Mouse (Mus musculus) myocyte (in vitro differentiated cells): Measurements from ENCODE around the gene Tesmin. TPM values are rescaled to one million over a fixed set of nuclear protein-coding genes. Genes with fewer than 3 reads are reported as not detected.

Source experiments
- H3K27me3 ChIP-seq: one replicate; pipeline ENCODE4 v1.6.1; 2011; ENCODE audit not compliant: control insufficient read depth, insufficient read depth, insufficient read length
- H3K36me3 ChIP-seq: one replicate; pipeline ENCODE4 v1.6.1; 2011; ENCODE audit not compliant: control insufficient read depth, insufficient read depth
- H3K4me2 ChIP-seq: one replicate; pipeline ENCODE4 v1.6.1; 2011; ENCODE audit warnings: low read depth, control low read depth
- H3K4me3 ChIP-seq: one replicate; pipeline ENCODE4 v1.5.1; 2011; ENCODE audit warnings: mild to moderate bottlenecking, control low read depth, moderate library complexity
- H3K79me2 ChIP-seq: one replicate; pipeline ENCODE4 v1.6.1; 2011; ENCODE audit not compliant: control insufficient read depth, insufficient read depth
- H3ac ChIP-seq: one replicate; pipeline ENCODE4 v1.6.1; 2011; ENCODE audit not compliant: control insufficient read depth, insufficient read length
- CEBPB ChIP-seq: IDR thresholded peaks from 2 replicates; pipeline ENCODE4 v1.6.1; 2011; ENCODE audit warnings: mild to moderate bottlenecking, moderate library complexity; ENCODE audit not compliant: poor library complexity, insufficient read depth, severe bottlenecking
- E2F4 ChIP-seq: IDR thresholded peaks from one replicate; pipeline ENCODE4 v1.6.1; 2011; ENCODE audit warnings: mild to moderate bottlenecking, control low read depth, moderate library complexity; ENCODE audit not compliant: insufficient read depth
- MAX ChIP-seq: IDR thresholded peaks from one replicate; pipeline ENCODE4 v1.6.1; 2011; ENCODE audit warnings: low read depth, mild to moderate bottlenecking, control low read depth
- MYOD1 ChIP-seq, 3 experiments: IDR thresholded peaks; one replicate each; pipeline ENCODE4 v1.6.1; 2011; ENCODE audit warnings: control low read depth in 2 of 3, low read depth in 2 of 3, mild to moderate bottlenecking in 2 of 3, moderate library complexity in 1 of 3; ENCODE audit not compliant: insufficient read length in 2 of 3, control insufficient read depth in 1 of 3
- MYOG ChIP-seq, 3 experiments: IDR thresholded peaks; one replicate each; pipeline ENCODE4 v1.6.1; 2011; ENCODE audit warnings: control low read depth in 2 of 3, low read depth in 2 of 3, mild to moderate bottlenecking in 2 of 3; ENCODE audit not compliant: insufficient read length in 2 of 3, control insufficient read depth in 1 of 3, insufficient read depth in 1 of 3
- POLR2A ChIP-seq: IDR thresholded peaks from one replicate; pipeline ENCODE4 v1.6.1; 2011; ENCODE audit warnings: low read depth, mild to moderate bottlenecking, control low read depth, moderate library complexity; ENCODE audit not compliant: insufficient read length
- POLR2AphosphoS2 ChIP-seq: IDR thresholded peaks from one replicate; pipeline ENCODE4 v1.6.1; 2011; ENCODE audit warnings: low read depth, control low read depth; ENCODE audit not compliant: insufficient read length
- REST ChIP-seq: IDR thresholded peaks from one replicate; pipeline ENCODE4 v1.6.1; 2011; ENCODE audit warnings: mild to moderate bottlenecking, control low read depth, moderate library complexity; ENCODE audit not compliant: insufficient read depth, insufficient read length
- SRF ChIP-seq: IDR thresholded peaks from one replicate; pipeline ENCODE4 v1.6.1; 2011; ENCODE audit warnings: low read depth; ENCODE audit not compliant: control insufficient read depth, insufficient read length
- TCF12 ChIP-seq: IDR thresholded peaks from one replicate; pipeline ENCODE4 v1.6.1; 2011; ENCODE audit warnings: mild to moderate bottlenecking, control low read depth; ENCODE audit not compliant: poor library complexity, insufficient read depth, severe bottlenecking
- TCF3 ChIP-seq: IDR thresholded peaks from one replicate; pipeline ENCODE4 v1.6.1; 2011; ENCODE audit warnings: low read depth, control low read depth; ENCODE audit not compliant: insufficient read length
- USF1 ChIP-seq: IDR thresholded peaks from one replicate; pipeline ENCODE4 v1.6.1; 2011; ENCODE audit warnings: low read depth, mild to moderate bottlenecking, control low read depth, moderate library complexity
- polyA plus RNA-seq: library from polyadenylated mRNA; unstranded; fragments of >200 nt; fragmentation: generic; extraction: Trizol; gene quantifications from one replicate; pipeline ENCODE4 v1.2.1, GENCODE M21; 2012; ENCODE audit warnings: missing spikeins

Tesmin gene
- polyA plus RNA-seq, 1 experiment = 0.19 TPM

DNA sequence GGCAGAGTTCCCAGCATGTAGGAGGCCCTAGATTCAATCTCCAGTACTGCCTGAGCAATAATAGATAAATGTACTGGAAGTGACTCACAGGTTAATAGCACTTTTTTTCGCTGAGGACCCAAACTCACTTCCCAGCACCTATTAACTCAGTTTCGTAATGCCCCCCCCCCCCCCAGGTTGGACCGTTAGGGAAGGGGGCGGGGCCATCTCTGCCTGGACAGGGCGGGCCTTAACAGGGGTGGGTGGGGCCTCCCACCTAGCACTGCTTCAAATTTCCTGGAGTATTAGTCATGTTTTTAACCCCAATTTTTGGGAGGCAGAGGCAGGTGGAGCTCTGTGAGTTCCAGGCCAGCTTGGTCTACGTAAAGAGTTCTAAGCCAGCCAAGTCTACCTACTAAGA lies 596 bp upstream of the Tesmin start:
- H3K36me3 ChIP-seq = no peaks in the 10 kb centered on the region
- H3K4me3 ChIP-seq = no peak overlapping the region
- no peaks in the 10 kb centered on the region for H3K79me2 ChIP-seq
- no peak overlapping the region for H3K4me2 ChIP-seq
- no peak overlapping the region for H3ac ChIP-seq
- no peak for TF ChIP-seq MYOD1 (IDR thresholded peaks at IDR 0.05; ENCODE audit: control insufficient read depth in 1 of 3, insufficient read length in 2 of 3, low read depth in 2 of 3)
- TF ChIP-seq POLR2AphosphoS2 = no peak
- no peak for TF ChIP-seq TCF12
- TF ChIP-seq CEBPB = no peak
- no peak for TF ChIP-seq MYOG (IDR thresholded peaks at IDR 0.05; ENCODE audit: control insufficient read depth in 1 of 3, insufficient read depth in 1 of 3, insufficient read length in 2 of 3, low read depth in 2 of 3)
- no peak for TF ChIP-seq POLR2A
- no peak for TF ChIP-seq E2F4
- no peak for TF ChIP-seq SRF
- no peak for TF ChIP-seq REST
- no peak for TF ChIP-seq TCF3
- no peak for TF ChIP-seq USF1
- no peak for TF ChIP-seq MAX
- H3K27me3 ChIP-seq = no peaks in the 10 kb centered on the region

DNA sequence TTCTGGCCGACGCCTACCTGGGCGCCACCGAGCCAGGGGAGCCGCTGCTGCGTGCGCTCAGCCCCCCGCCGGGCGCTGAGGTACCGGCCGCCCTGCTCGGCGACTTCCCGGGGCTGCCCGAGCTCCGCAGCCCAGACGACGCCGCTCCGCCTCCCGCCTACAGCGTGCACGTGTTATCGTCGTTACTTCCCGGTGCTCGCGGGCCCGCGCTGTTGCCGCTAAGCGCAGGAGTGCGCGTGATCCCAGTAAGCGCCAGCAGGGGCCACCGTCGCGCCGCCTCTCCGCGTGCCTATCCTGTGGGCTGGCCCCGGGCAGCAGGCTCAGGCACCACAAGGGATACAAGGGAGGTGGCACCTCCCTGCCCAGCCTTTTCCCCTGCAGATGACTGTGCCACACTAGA lies 432 bp downstream of the Tesmin start:
- no peaks in the 10 kb centered on the region for H3K27me3 ChIP-seq
- H3K4me3 ChIP-seq = no peak overlapping the region
- H3ac ChIP-seq = no peak overlapping the region
- H3K79me2 ChIP-seq = no peaks in the 10 kb centered on the region
- no peaks in the 10 kb centered on the region for H3K36me3 ChIP-seq
- no peak overlapping the region for H3K4me2 ChIP-seq
- TF ChIP-seq TCF3 = no peak
- no peak for TF ChIP-seq USF1
- TF ChIP-seq POLR2AphosphoS2 = no peak
- no peak for TF ChIP-seq SRF
- TF ChIP-seq CEBPB = no peak
- TF ChIP-seq REST = no peak
- TF ChIP-seq MAX = no peak
- TF ChIP-seq POLR2A = no peak
- TF ChIP-seq TCF12 = no peak
- no peak for TF ChIP-seq MYOG (IDR thresholded peaks at IDR 0.05; ENCODE audit: control insufficient read depth in 1 of 3, insufficient read depth in 1 of 3, insufficient read length in 2 of 3, low read depth in 2 of 3)
- TF ChIP-seq E2F4 = no peak
- no peak for TF ChIP-seq MYOD1 (IDR thresholded peaks at IDR 0.05; ENCODE audit: control insufficient read depth in 1 of 3, insufficient read length in 2 of 3, low read depth in 2 of 3)

GRCm38 (mm10) chr19:3392384-3392783 lies 3.7 kb downstream of the Tesmin start:
- Histone ChIP-seq H3K79me2 (no peaks in the 10 kb centered on the region), H3ac (no peak overlapping the region), H3K4me2 (no peak overlapping the region), H3K27me3 (no peaks in the 10 kb centered on the region), H3K4me3 (no peak overlapping the region), H3K36me3 (no peaks in the 10 kb centered on the region)
- TF ChIP-seq CEBPB = no peak
- no peak for TF ChIP-seq MYOD1 (IDR thresholded peaks at IDR 0.05; ENCODE audit: control insufficient read depth in 1 of 3, insufficient read length in 2 of 3, low read depth in 2 of 3)
- TF ChIP-seq POLR2A = no peak
- TF ChIP-seq REST = no peak
- no peak for TF ChIP-seq USF1
- TF ChIP-seq SRF = no peak
- no peak for TF ChIP-seq TCF3
- TF ChIP-seq MAX = no peak
- no peak for TF ChIP-seq MYOG (IDR thresholded peaks at IDR 0.05; ENCODE audit: control insufficient read depth in 1 of 3, insufficient read depth in 1 of 3, insufficient read length in 2 of 3, low read depth in 2 of 3)
- no peak for TF ChIP-seq TCF12
- TF ChIP-seq E2F4 = no peak
- no peak for TF ChIP-seq POLR2AphosphoS2

DNA sequence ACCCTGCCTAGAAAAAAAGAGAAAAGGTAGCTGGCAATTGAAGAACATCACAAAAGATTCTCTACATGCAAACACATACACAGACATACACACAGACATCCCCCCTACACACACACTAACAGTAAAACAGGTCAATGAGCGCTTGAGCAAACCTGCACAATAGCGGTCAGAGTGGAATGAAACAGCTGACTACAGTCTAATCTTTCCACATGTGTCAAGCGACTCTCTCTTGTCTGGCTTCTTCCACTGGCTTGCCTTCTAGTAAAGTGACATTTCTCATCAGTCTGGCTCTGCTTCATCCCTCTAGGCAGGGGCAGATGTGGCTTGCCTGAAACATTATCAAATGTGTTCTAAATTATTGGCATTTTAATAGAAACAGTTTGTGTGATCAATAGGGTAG lies 5.6 kb downstream of the Tesmin start:
- no peaks in the 10 kb centered on the region for H3K79me2 ChIP-seq
- no peak overlapping the region for H3K4me2 ChIP-seq
- TF ChIP-seq POLR2AphosphoS2 = no peak
- TF ChIP-seq USF1 = no peak
- no peak for TF ChIP-seq MYOG (IDR thresholded peaks at IDR 0.05; ENCODE audit: control insufficient read depth in 1 of 3, insufficient read depth in 1 of 3, insufficient read length in 2 of 3, low read depth in 2 of 3)
- TF ChIP-seq E2F4 = no peak
- no peak for TF ChIP-seq MYOD1 (IDR thresholded peaks at IDR 0.05; ENCODE audit: control insufficient read depth in 1 of 3, insufficient read length in 2 of 3, low read depth in 2 of 3)
- no peak for TF ChIP-seq TCF3
- no peak for TF ChIP-seq CEBPB
- no peak for TF ChIP-seq REST
- TF ChIP-seq TCF12 = no peak
- no peak for TF ChIP-seq SRF
- no peak for TF ChIP-seq POLR2A
- no peak for TF ChIP-seq MAX
- H3K27me3 ChIP-seq = no peaks in the 10 kb centered on the region
- no peaks in the 10 kb centered on the region for H3K36me3 ChIP-seq
- H3ac ChIP-seq = no peak overlapping the region
- H3K4me3 ChIP-seq = no peak overlapping the region

GRCm38 (mm10) chr19:3400057-3400456 lies 11.4 kb downstream of the Tesmin start:
- Histone ChIP-seq H3ac (no peak overlapping the region), H3K4me3 (no peak overlapping the region), H3K27me3 (no peaks in the 10 kb centered on the region), H3K36me3 (no peaks in the 10 kb centered on the region), H3K4me2 (no peak overlapping the region), H3K79me2 (no peaks in the 10 kb centered on the region)
- no peak for TF ChIP-seq SRF
- TF ChIP-seq MYOG (IDR thresholded peaks at IDR 0.05; ENCODE audit: control insufficient read depth in 1 of 3, insufficient read depth in 1 of 3, insufficient read length in 2 of 3, low read depth in 2 of 3) = no peak
- TF ChIP-seq E2F4 = no peak
- no peak for TF ChIP-seq USF1
- no peak for TF ChIP-seq MYOD1 (IDR thresholded peaks at IDR 0.05; ENCODE audit: control insufficient read depth in 1 of 3, insufficient read length in 2 of 3, low read depth in 2 of 3)
- TF ChIP-seq CEBPB = no peak
- no peak for TF ChIP-seq POLR2AphosphoS2
- TF ChIP-seq TCF12 = no peak
- TF ChIP-seq MAX = no peak
- no peak for TF ChIP-seq POLR2A
- no peak for TF ChIP-seq REST
